Mouse (Mus musculus) stomach, embryonic 14.5 days (tissue): ENCODE measurements around the gene Plekhb2. TPM values are rescaled to one million over a fixed set of nuclear protein-coding genes. Genes with fewer than 3 reads are reported as not detected.

ENCODE experiments used
- ATAC-seq: fragments of 200-750 bp; cut with Nextera tagmentation; 2 replicates; pipeline ENCODE4 v1.8.0; 2017; ENCODE audit warnings: low read depth, moderate TSS enrichment; ENCODE audit not compliant: insufficient number of reproducible peaks, insufficient read depth, low FRiP score
- H3K27ac ChIP-seq: fragments of 300-500 bp; sonication (generic); 2 replicates; pipeline ENCODE4 v1.5.1; 2014; ENCODE audit warnings: mild to moderate bottlenecking, low read length, moderate library complexity, mixed read lengths
- H3K27me3 ChIP-seq: fragments of 300-500 bp; sonication (generic); 2 replicates; pipeline ENCODE4 v1.6.1; 2014; ENCODE audit warnings: low read length, control low read depth, mixed read lengths; ENCODE audit not compliant: control insufficient read depth, insufficient read depth
- H3K36me3 ChIP-seq: fragments of 300-500 bp; sonication (generic); 2 replicates; pipeline ENCODE4 v1.6.1; 2014; ENCODE audit warnings: mild to moderate bottlenecking, control low read depth, low read length, moderate library complexity, mixed read lengths; ENCODE audit not compliant: control insufficient read depth, insufficient read depth
- H3K4me1 ChIP-seq: fragments of 300-500 bp; sonication (generic); 2 replicates; pipeline ENCODE4 v1.6.1; 2014; ENCODE audit warnings: low read length, control low read depth, mixed read lengths; ENCODE audit not compliant: control insufficient read depth, insufficient read depth
- H3K4me2 ChIP-seq: fragments of 300-500 bp; sonication (generic); replicated peaks from 2 replicates; pipeline ENCODE4 v1.6.1; 2014; ENCODE audit warnings: low read depth, low read length, control low read depth
- H3K4me3 ChIP-seq: fragments of 300-500 bp; sonication (generic); 2 replicates; pipeline ENCODE4 v1.5.1; 2014; ENCODE audit warnings: low read depth, low read length, control low read depth
- H3K9ac ChIP-seq: fragments of 300-500 bp; sonication (generic); replicated peaks from 2 replicates; pipeline ENCODE4 v1.6.1; 2014; ENCODE audit warnings: low read depth, mild to moderate bottlenecking, control low read depth, low read length, moderate library complexity, mixed read lengths
- H3K9me3 ChIP-seq: fragments of 300-500 bp; sonication (generic); 2 replicates; pipeline ENCODE4 v1.6.1; 2016; ENCODE audit warnings: low read depth, low read length, control low read depth; ENCODE audit not compliant: control insufficient read depth
- WGBS: fragments of 180-500 bp; shearing (Covaris S2); extraction: QIAGEN DNeasy Blood & Tissue Kit; methylation state at CpG from one replicate; pipeline ENCODE4 v1.1.7; 2014; 5-methylcytosine and 5-hydroxymethylcytosine counted together
- polyA plus RNA-seq: library from polyadenylated mRNA; unstranded; fragments of >200 nt; fragmentation: Nextera tagmentation; extraction: Ambion mirVana; gene quantifications from 2 replicates; pipeline ENCODE4 v1.2.1, GENCODE M21; 2014

The Plekhb2 gene
- polyA plus RNA-seq, 1 experiment from 2014 or later, result 30.5 TPM

DNA sequence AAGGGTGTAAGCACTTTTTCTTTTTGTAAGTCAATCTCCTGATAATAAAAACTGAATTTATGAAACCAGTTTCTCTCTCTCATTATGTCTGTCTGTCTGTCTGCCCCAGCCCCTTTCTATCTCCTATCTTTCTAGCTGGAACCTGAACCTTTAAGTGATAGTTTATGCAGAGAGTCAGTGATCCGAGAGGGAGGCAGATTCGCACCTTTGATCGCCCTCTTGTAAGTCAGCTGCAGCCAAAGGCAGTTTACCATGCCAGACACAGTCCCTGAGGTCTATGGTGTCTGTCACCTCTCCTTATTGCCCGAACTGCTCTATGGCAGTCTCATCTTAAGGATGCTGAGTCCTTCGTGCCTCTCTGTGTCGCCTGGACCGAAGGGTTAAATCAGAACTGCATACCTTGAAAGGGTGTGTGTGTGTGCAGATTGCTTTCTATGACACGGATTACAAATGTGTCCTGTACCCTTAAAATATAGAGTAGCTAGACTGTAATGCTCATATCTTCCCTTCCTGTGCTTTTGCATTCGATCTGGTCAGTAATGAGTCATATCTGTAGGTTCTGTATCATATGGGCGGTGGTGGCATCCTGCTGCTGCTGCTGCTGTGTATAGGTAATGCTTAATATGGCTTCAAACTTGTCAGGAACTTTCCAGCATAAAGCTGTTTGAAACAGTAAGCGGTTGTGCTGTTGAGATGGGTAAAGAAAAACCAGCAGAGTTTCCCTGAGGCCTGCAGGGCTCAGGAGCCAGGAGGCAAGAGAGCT is 2.5 kb downstream of the Plekhb2 start:
- H3K9ac ChIP-seq, result no peak overlapping the region
- H3K9me3 ChIP-seq, result no peaks in the 10 kb centered on the region
- no peak for ATAC-seq
- no peak overlapping the region for H3K27ac ChIP-seq
- H3K4me3 ChIP-seq, result no peak overlapping the region
- H3K27me3 ChIP-seq, result no peaks in the 10 kb centered on the region
- 72% methylated on average over 11 of the region's 11 CpGs for WGBS
- no peaks in the 10 kb centered on the region for H3K36me3 ChIP-seq
- H3K4me2 ChIP-seq, result no peak overlapping the region
- H3K4me1 ChIP-seq, result peaks cover 5% of the 10 kb centered on the region; the same call in 1 of the 2 replicates

DNA sequence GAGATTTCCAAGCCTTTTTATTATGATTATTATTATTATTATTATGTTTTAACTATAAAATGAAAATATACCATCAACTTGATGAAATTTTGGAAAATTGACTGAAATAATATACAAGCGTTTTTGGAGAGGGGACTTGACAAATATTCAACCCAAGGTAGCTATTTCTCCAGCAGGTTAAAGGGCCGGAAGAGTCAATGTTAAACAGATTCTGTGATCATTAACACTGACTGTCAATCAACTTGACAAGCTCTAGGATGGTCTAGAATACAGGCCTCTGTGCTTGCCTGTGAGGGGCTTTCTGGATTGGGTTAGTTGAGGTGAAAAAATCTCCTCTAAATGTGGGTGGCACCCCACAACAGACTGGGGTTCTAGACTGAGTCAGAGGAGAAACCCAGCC is 4.0 kb downstream of the Plekhb2 start:
- Histone ChIP-seq H3K27ac (no peak overlapping the region), H3K9me3 (no peaks in the 10 kb centered on the region), H3K27me3 (no peaks in the 10 kb centered on the region), H3K4me3 (no peak overlapping the region), H3K9ac (no peak overlapping the region), H3K4me1 (peaks cover 5% of the 10 kb centered on the region; the same call in 1 of the 2 replicates), H3K36me3 (no peaks in the 10 kb centered on the region), H3K4me2 (no peak overlapping the region)
- 96% methylated on average over 2 of the region's 2 CpGs for WGBS
- ATAC-seq, result no peak

DNA sequence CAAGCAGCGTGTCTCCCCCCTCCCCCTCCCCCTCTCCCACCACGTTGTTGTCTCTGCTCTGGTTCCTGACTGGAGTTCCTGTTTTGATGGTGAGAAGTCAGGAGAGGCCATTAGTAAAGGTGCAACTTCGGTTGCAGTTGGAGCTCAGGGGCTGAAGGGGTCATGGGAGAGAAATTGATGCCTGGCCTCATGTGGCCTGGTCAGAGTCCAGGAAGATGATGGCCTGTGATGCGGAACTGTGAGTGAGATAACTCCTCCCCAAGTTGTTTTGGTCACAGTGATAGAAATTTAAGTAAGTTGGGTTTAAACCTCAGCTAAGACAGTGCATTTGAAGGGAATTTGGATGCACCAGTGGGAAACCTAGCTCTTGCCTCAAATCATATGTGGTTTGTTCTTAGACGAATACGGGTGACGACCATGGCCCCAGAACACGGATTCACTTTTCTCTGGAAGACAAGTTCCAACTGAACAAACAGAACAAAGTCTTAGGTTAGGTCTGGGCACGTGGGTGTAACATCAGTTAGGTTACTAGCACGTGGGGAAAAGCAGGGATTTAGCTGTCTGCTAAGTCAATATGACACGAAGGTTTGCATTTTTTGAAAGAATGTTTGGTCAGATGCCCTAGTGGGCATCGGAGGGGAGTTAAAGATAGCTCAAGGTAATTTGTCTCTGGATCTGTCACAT is 5.4 kb downstream of the Plekhb2 start:
- Histone ChIP-seq H3K9me3 (no peaks in the 10 kb centered on the region), H3K27me3 (no peaks in the 10 kb centered on the region), H3K4me3 (no peak overlapping the region), H3K36me3 (no peaks in the 10 kb centered on the region), H3K4me1 (peaks cover 2% of the 10 kb centered on the region; the same call in 1 of the 2 replicates), H3K27ac (no peak overlapping the region), H3K4me2 (no peak overlapping the region), H3K9ac (no peak overlapping the region)
- WGBS, result 61% methylated on average over 12 of the region's 12 CpGs
- no peak for ATAC-seq

DNA sequence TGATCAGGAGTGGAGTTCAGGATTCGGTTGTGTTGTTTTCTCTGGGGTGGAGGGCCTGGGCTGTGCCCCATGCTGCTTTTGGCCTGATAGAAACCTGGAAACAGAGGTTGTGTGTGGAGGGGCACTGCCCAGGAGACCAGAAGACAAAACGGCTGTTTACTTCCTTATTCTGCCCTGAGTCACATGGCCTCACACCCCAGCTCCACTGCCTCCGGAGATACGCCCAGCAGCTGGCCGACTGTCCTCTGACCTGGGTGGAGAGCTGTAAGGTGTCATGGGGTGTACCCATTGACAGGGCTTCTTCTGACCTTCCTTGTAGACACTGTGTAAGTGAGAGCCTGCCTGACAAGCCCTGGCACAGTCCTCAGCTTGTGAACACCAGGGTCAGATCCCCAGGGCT is 8.9 kb downstream of the Plekhb2 start:
- H3K27me3 ChIP-seq, result no peaks in the 10 kb centered on the region
- no peak overlapping the region for H3K9ac ChIP-seq
- no peak overlapping the region for H3K4me2 ChIP-seq
- H3K4me3 ChIP-seq, result no peak overlapping the region
- 66% methylated on average over 5 of the region's 5 CpGs for WGBS
- no peaks in the 10 kb centered on the region; the same call in 1 of the 2 replicates for H3K36me3 ChIP-seq
- no peaks in the 10 kb centered on the region for H3K4me1 ChIP-seq
- no peak for ATAC-seq
- H3K9me3 ChIP-seq, result no peaks in the 10 kb centered on the region
- H3K27ac ChIP-seq, result no peak overlapping the region

DNA sequence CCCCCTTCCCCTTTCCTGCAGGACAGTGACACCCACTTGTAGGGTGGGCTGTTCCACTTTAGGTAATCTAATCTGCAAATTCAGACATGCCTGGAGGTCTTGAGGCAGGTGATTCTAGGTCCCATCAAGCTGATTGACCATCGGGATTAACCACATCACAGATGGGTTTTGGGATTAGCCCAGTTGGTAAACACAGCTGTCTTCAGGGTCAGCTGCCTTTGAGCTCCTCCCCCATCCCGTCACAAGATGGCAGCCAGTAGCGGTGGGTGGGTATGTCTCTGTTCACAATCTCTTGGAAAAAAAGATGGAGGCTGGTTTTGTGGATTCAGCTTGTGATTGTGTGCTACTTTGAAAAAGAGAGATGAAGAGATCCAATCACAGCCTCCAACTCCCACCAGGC is 10.0 kb downstream of the Plekhb2 start:
- Histone ChIP-seq H3K27me3 (no peaks in the 10 kb centered on the region), H3K27ac (no peak overlapping the region), H3K9me3 (no peaks in the 10 kb centered on the region), H3K4me3 (no peak overlapping the region), H3K4me1 (no peaks in the 10 kb centered on the region), H3K9ac (no peak overlapping the region), H3K36me3 (no peaks in the 10 kb centered on the region; the same call in 1 of the 2 replicates), H3K4me2 (no peak overlapping the region)
- WGBS, result 82% methylated on average over 3 of the region's 3 CpGs
- no peak for ATAC-seq

DNA sequence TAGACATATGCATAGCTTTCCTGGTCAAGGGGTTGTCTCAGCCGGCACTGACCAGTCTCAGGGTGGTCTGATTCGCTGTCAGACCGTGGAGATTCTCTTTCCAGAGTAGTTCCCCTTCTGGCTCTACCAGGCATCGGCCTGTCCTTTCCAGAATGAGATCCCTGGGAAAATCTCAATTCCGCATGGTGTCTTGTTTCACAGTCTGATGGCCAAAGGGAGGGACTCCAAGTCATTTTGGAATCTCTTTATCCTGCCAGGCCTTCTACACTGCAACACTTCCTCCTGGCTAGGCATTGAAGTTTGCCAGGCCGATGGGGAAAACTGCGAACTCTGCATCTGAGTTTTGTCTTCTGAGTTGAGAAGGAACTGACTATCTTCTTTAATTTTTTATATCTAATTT is 10.4 kb downstream of the Plekhb2 start:
- H3K27me3 ChIP-seq, result no peaks in the 10 kb centered on the region
- H3K4me2 ChIP-seq, result no peak overlapping the region
- H3K27ac ChIP-seq, result no peak overlapping the region
- H3K9ac ChIP-seq, result no peak overlapping the region
- H3K4me1 ChIP-seq, result no peaks in the 10 kb centered on the region
- H3K9me3 ChIP-seq, result no peaks in the 10 kb centered on the region
- no peak overlapping the region for H3K4me3 ChIP-seq
- ATAC-seq, result no peak
- WGBS, result 86% methylated on average over 7 of the region's 7 CpGs
- H3K36me3 ChIP-seq, result no peaks in the 10 kb centered on the region; the same call in 1 of the 2 replicates

DNA sequence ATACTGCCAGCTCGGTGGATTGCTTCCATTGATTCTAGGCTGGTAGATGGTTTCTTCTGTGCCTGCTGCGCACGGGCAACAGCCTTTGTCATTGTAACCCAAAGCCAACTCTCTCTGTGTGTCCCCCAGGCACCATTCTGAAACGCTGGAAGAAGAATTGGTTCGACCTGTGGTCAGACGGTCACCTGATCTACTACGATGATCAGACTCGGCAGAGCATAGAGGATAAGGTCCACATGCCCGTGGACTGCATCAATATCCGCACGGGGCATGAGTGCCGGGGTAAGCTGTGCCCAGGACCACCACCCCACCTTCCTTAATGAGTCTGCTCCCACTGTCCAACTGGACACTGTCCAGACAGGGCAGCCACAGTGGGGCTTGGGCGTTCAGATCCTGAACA is 13.1 kb downstream of the Plekhb2 start:
- 91% methylated on average over 13 of the region's 13 CpGs for WGBS
- H3K9ac ChIP-seq, result no peak overlapping the region
- H3K9me3 ChIP-seq, result no peaks in the 10 kb centered on the region
- no peak overlapping the region for H3K27ac ChIP-seq
- ATAC-seq, result no peak
- no peaks in the 10 kb centered on the region; the same call in 1 of the 2 replicates for H3K36me3 ChIP-seq
- H3K4me1 ChIP-seq, result no peaks in the 10 kb centered on the region
- no peaks in the 10 kb centered on the region for H3K27me3 ChIP-seq
- H3K4me2 ChIP-seq, result no peak overlapping the region
- no peak overlapping the region for H3K4me3 ChIP-seq

DNA sequence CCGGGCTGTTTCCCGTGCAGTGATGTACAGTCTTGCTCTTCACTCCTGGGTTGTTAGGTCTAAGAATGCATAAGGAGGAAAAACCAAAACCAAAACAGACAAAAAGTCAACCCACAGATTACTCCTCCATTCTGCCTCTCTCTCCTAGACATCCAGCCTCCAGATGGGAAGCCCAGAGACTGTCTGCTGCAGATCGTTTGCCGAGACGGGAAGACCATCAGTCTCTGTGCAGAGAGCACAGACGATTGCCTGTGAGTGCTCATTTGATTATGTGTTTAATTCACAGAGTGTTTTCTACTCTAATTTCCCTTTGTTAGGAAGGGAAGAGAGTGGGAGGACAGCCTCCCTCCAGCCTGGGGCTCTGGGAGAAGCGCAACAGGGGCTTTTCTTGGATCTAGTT is 13.5 kb downstream of the Plekhb2 start:
- H3K9me3 ChIP-seq, result no peaks in the 10 kb centered on the region
- no peaks in the 10 kb centered on the region for H3K4me1 ChIP-seq
- H3K9ac ChIP-seq, result no peak overlapping the region
- no peaks in the 10 kb centered on the region; the same call in 1 of the 2 replicates for H3K36me3 ChIP-seq
- no peak overlapping the region for H3K27ac ChIP-seq
- no peaks in the 10 kb centered on the region for H3K27me3 ChIP-seq
- WGBS, result 79% methylated on average over 7 of the region's 7 CpGs
- no peak overlapping the region for H3K4me2 ChIP-seq
- no peak for ATAC-seq
- H3K4me3 ChIP-seq, result no peak overlapping the region
